Mouse (Mus musculus) C2C12 (cell line): ENCODE measurements at regions not wholly inside any gene's neighbourhood (a gene's known extent, or its start where the extent isn't known, plus 50 kb on each side); places are given as distances from the start of the nearest gene placed in this dataset.

Source experiments
- CEBPB ChIP-seq: IDR thresholded peaks from one replicate; pipeline ENCODE4 v1.6.1; 2011; ENCODE audit warnings: low read depth, mild to moderate bottlenecking, control low read depth, moderate library complexity
- CTCF ChIP-seq: IDR thresholded peaks from one replicate; pipeline ENCODE4 v1.5.1; 2011; ENCODE audit not compliant: control insufficient read depth, insufficient read depth, insufficient read length
- MAX ChIP-seq: IDR thresholded peaks from one replicate; pipeline ENCODE4 v1.6.1; 2011; ENCODE audit warnings: mild to moderate bottlenecking, control low read depth
- USF1 ChIP-seq: IDR thresholded peaks from one replicate; pipeline ENCODE4 v1.6.1; 2011; ENCODE audit warnings: low read depth, mild to moderate bottlenecking, control low read depth, moderate library complexity

GRCm38 (mm10) chr1:69227864-69228263 lies 120.0 kb upstream of the Erbb4 start:
- no peak for TF ChIP-seq CTCF
- TF ChIP-seq CEBPB: no peak
- TF ChIP-seq USF1: no peak
- TF ChIP-seq MAX: no peak
